Mouse (Mus musculus): ENCODE measurements around the gene 1700067K01Rik. TPM values are rescaled to one million over a fixed set of nuclear protein-coding genes. Genes with fewer than 3 reads are reported as not detected.

1700067K01Rik gene
- polyA plus RNA-seq, 1 experiment from 2014 or later: 1.4 TPM

DNA sequence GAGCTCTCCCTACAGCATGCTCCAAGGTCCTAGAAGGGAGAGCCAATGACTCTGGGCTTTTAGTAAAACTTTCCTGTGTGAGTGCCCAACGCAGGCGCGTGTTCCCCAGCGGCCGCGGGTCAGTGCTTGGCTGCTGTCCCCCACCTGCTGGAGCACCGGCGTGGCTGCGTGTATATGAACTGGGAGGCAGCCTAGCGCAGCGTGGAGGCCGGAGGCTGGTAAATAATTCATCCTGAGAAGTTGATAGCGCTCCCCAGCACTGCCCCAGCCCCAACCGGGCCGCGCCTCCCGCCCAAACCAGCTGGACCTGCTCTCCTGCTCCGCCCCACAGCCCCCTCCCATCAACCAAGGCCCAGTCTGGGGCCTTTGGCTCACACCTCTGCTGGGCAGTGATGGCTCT, 19.8 kb downstream of the 1700067K01Rik start, which contains the start of gene Palm3:
TSS of gene Palm3 (plus strand) at position 376 of the 400 bp plus-strand sequence.
- Histone ChIP-seq H3K27me3 (peaks cover 8% of the 10 kb centered on the region), H3K4me3 (no peak within 1 kb of the TSS), H3K9ac (replicated peaks) (no peak within 1 kb of the TSS), H3K36me3 (no peaks in the 10 kb centered on the region), H3K4me1 (peaks cover 5% of the 10 kb centered on the region), H3K4me2 (replicated peaks) (no peak within 1 kb of the TSS), H3K9me3 (no peaks in the 10 kb centered on the region), H3K27ac (replicated peaks) (no peak within 1 kb of the TSS)
- WGBS: 11% methylated on average over 18 of the region's 18 CpGs
- no peak for ATAC-seq (replicated peaks)

DNA sequence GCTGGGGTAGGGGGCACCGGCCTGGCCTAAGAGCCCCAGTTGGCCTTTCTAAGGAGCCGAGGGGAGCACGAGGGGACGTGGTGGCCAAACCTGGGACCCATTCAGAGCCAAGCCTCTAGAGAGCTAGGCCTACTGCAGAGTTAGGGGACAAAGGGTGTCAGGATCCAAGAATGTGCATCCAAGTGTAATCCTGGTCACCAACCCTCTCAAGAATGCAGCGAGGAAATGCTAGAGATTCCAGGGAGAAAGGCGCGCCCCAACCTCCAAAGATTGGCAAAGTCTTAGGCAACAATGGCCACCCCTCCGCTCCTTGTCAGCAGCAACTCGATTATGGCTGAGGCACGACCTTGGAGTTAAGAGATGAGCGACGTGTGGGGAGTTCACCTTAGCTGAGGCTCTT, 20.3 kb downstream of the 1700067K01Rik start:
- Histone ChIP-seq H3K9ac (replicated peaks) (no peak overlapping the region), H3K27me3 (peaks cover 13% of the 10 kb centered on the region), H3K4me1 (peaks cover 9% of the 10 kb centered on the region), H3K27ac (replicated peaks) (no peak overlapping the region), H3K9me3 (no peaks in the 10 kb centered on the region), H3K36me3 (no peaks in the 10 kb centered on the region), H3K4me2 (replicated peaks) (no peak overlapping the region), H3K4me3 (no peak overlapping the region)
- 45% methylated on average over 12 of the region's 12 CpGs for WGBS
- no peak for ATAC-seq (replicated peaks)

DNA sequence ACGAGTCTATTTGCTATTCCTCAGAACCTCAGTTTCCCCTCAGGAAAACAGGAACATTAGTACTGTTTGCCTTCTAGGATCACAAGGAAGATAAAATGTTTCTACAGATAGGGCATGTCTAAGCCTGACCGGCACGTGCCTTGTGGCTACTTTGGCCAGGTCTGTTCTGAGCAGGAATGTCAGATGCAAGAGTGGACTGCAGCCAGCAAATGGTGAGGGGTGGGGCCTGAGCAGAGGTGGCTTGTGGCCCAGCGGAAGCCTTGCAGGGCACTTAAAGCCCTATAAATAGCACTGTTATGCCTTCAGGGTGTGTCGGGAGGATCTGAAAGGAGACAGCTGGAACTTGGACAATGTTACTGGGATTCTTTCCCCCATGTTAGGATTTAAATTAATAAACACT, 21.8 kb downstream of the 1700067K01Rik start:
- peaks cover 26% of the 10 kb centered on the region for H3K27me3 ChIP-seq
- H3K4me3 ChIP-seq: no peak overlapping the region
- no peak overlapping the region for H3K27ac ChIP-seq (replicated peaks)
- no peaks in the 10 kb centered on the region for H3K9me3 ChIP-seq
- no peaks in the 10 kb centered on the region for H3K36me3 ChIP-seq
- no peak for ATAC-seq (replicated peaks)
- 68% methylated on average over 5 of the region's 5 CpGs for WGBS
- peaks cover 9% of the 10 kb centered on the region for H3K4me1 ChIP-seq
- no peak overlapping the region for H3K4me2 ChIP-seq (replicated peaks)
- H3K9ac ChIP-seq (replicated peaks): no peak overlapping the region

DNA sequence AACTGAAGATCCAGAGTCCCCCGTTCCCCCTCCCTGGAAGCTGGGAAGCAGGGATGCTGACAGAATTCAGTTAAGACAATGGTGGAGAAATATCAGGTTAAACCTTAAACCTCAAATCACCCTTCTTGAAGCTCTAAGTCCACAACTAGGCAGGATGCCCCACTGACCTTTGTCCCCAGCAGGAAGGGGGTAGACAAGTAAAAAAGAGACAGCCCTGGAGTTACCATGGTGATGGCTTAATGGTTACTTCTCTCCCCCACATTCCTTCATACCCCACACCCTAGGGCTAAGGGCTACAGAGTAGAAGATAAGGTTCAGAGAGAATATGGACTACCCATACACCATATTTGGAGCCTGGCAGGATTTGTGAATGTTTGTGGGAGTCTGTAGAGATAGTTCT, 22.3 kb downstream of the 1700067K01Rik start:
- no peaks in the 10 kb centered on the region for H3K9me3 ChIP-seq
- 78% methylated on average over 1 of the region's 1 CpGs for WGBS
- no peak overlapping the region for H3K4me3 ChIP-seq
- peaks cover 9% of the 10 kb centered on the region for H3K4me1 ChIP-seq
- no peak for ATAC-seq (replicated peaks)
- H3K27me3 ChIP-seq: peaks cover 29% of the 10 kb centered on the region
- H3K27ac ChIP-seq (replicated peaks): no peak overlapping the region
- H3K4me2 ChIP-seq (replicated peaks): no peak overlapping the region
- H3K9ac ChIP-seq (replicated peaks): no peak overlapping the region
- H3K36me3 ChIP-seq: no peaks in the 10 kb centered on the region

DNA sequence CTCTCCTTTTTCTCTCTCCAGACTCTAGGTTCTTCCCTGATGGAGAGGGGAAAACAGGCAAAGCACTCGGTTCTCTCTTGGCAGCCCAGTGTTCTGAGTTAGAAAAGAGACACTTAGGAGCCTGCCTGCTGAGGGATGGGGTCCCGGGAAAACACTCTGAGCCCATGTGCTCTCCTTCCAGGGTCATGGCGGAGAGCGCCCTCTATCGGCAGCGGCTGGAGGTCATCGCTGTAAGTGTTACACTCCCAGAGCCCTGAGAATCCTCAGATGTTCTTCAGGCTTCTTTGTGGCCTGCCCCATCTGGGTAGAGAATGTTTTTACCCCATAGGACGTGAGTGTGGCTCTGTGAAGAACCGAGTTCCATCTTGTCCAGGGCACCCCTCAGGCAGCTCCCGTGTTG, 22.9 kb downstream of the 1700067K01Rik start:
- no peak overlapping the region for H3K9ac ChIP-seq (replicated peaks)
- WGBS: 10% methylated on average over 10 of the region's 10 CpGs
- ATAC-seq (replicated peaks): no peak
- no peak overlapping the region for H3K27ac ChIP-seq (replicated peaks)
- H3K9me3 ChIP-seq: no peaks in the 10 kb centered on the region
- H3K4me1 ChIP-seq: peaks cover 9% of the 10 kb centered on the region
- H3K4me2 ChIP-seq (replicated peaks): no peak overlapping the region
- H3K36me3 ChIP-seq: no peaks in the 10 kb centered on the region
- H3K4me3 ChIP-seq: no peak overlapping the region
- peaks cover 29% of the 10 kb centered on the region for H3K27me3 ChIP-seq

DNA sequence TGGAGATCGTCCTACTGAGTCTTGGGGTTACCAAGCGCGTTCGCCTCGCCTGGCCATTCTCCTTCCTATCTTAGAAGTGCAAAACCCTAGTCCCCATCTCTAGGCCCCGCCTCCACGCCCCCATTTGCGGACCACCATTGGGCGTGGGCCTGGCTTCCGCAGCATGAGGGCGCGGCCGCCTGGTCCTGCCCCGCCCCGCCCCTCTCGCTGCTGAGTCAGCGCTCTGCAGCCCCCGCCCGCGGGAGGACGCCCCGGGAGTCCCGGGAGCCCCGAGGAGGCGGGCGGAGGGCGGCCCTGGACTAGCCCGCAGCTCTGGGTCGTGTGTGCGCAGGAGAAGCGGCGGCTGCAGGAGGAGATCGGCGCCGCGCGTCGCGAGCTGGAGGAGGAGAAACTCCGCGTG, 24.6 kb downstream of the 1700067K01Rik start:
- ATAC-seq (replicated peaks): peak; percentile 81
- peak overlapping the region; percentile 49 for H3K4me3 ChIP-seq
- H3K4me2 ChIP-seq (replicated peaks): peak overlapping the region; percentile 82
- under 1% methylated on average over 41 of the region's 41 CpGs for WGBS
- peaks cover 9% of the 10 kb centered on the region for H3K4me1 ChIP-seq
- no peaks in the 10 kb centered on the region for H3K36me3 ChIP-seq
- no peak overlapping the region for H3K27ac ChIP-seq (replicated peaks)
- H3K9me3 ChIP-seq: no peaks in the 10 kb centered on the region
- peaks cover 26% of the 10 kb centered on the region for H3K27me3 ChIP-seq
- H3K9ac ChIP-seq (replicated peaks): peak overlapping the region; percentile 51

DNA sequence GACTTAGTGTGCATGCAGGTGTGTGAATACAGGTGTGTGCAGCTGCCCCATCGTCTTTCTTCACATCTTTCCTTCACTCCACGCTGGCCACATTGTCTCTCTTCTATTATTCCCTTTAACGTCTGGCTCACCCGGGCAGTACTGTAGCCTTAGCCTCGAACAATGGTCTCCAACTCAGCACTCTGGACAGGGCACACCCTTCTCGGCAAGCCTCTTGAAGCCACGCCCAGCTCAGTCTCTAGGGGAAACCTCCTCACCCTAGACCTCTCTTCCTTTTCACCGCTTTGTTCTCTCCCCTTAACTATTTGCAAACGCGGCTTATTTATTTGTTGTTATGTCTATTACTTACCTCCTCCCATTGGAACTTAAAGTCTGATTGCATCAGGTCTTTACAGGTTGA, 26.1 kb downstream of the 1700067K01Rik start:
- no peak for ATAC-seq (replicated peaks)
- H3K27me3 ChIP-seq: peaks cover 26% of the 10 kb centered on the region
- 9% methylated on average over 10 of the region's 10 CpGs for WGBS

DNA sequence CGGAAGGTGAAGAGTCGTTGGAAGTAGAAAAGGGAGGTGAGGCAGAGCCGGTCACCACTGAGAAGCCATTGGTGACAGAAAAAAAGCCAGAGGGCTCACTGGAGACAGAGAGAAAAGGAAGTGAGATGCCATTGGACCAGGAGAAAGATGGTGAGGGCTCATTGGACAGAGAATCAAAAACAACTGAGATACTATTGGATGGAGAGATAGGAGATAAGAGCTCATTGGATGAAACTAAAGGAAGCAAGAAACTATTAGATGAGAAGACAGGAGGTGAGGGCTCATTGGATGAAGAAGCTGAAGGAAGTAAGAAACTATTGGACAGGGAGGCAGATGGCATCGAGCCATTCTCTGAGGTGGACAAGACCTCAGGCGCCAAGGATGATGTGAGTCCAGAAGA, 28.0 kb downstream of the 1700067K01Rik start:
- Histone ChIP-seq H3K4me1 (peaks cover 9% of the 10 kb centered on the region), H3K27ac (replicated peaks) (no peak overlapping the region), H3K9ac (replicated peaks) (no peak overlapping the region), H3K9me3 (no peaks in the 10 kb centered on the region), H3K27me3 (peaks cover 26% of the 10 kb centered on the region), H3K4me3 (no peak overlapping the region), H3K36me3 (no peaks in the 10 kb centered on the region), H3K4me2 (replicated peaks) (no peak overlapping the region)
- ATAC-seq (replicated peaks): no peak
- 92% methylated on average over 5 of the region's 5 CpGs for WGBS

More for the DNA sequence above, 26.1 kb downstream of the 1700067K01Rik start:
- peaks cover 9% of the 10 kb centered on the region for H3K4me1 ChIP-seq
- H3K27ac ChIP-seq (replicated peaks): no peak overlapping the region
- H3K9me3 ChIP-seq: no peaks in the 10 kb centered on the region
- no peak overlapping the region for H3K4me2 ChIP-seq (replicated peaks)
- H3K4me3 ChIP-seq: no peak overlapping the region
- no peak overlapping the region for H3K9ac ChIP-seq (replicated peaks)
- H3K36me3 ChIP-seq: no peaks in the 10 kb centered on the region

DNA sequence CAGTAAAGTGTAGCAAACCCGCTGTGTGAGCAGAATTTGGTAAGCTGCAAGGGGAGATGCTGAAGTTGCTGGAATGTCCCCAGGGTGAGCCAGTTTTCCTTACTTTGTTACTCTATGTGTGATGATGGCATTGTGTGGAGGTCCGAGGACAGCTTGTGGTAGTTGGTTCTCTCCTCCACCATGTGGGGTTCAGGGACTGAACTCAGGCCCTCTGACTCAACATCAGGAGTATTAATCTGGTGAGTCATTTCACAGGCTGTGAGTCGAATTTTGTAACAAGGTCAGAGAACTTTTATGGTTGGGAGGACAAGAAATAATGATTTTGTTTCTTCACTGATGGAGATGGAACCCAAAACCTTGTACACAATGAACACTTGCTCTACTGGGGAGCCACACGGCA, 31.5 kb downstream of the 1700067K01Rik start:
- no peak overlapping the region for H3K4me3 ChIP-seq
- peaks cover 11% of the 10 kb centered on the region for H3K27me3 ChIP-seq
- no peak for ATAC-seq (replicated peaks)
- 82% methylated on average over 4 of the region's 4 CpGs for WGBS
- no peaks in the 10 kb centered on the region for H3K36me3 ChIP-seq
- H3K9ac ChIP-seq (replicated peaks): no peak overlapping the region
- H3K9me3 ChIP-seq: no peaks in the 10 kb centered on the region
- H3K4me2 ChIP-seq (replicated peaks): no peak overlapping the region
- no peak overlapping the region for H3K27ac ChIP-seq (replicated peaks)
- H3K4me1 ChIP-seq: no peaks in the 10 kb centered on the region

DNA sequence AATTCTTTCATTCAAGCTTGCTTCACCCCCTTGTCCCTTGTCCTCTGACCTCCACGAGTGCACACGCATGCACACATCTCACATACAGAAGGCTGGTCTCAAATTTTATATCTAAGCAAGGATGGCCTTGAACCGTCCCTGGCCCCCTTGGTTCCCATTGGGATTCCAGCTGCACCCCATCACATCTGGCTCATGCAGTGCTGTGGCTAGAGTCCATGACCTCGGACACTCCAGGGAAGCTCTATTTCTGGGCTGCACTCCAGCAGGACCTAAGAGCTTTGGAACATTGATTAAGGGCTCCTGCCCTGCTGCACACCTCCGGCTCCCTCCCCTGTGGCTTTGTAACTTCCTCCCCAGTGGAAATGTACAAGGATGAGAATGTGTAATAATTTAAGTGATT, 36.7 kb downstream of the 1700067K01Rik start:
- Histone ChIP-seq H3K4me1 (peaks cover 14% of the 10 kb centered on the region), H3K9ac (replicated peaks) (no peak overlapping the region), H3K36me3 (no peaks in the 10 kb centered on the region), H3K27me3 (peaks cover 37% of the 10 kb centered on the region), H3K9me3 (no peaks in the 10 kb centered on the region), H3K4me3 (no peak overlapping the region), H3K4me2 (replicated peaks) (no peak overlapping the region), H3K27ac (replicated peaks) (no peak overlapping the region)
- 78% methylated on average over 5 of the region's 5 CpGs for whole genome bisulfite sequencing
- no peak for ATAC-seq (replicated peaks)

DNA sequence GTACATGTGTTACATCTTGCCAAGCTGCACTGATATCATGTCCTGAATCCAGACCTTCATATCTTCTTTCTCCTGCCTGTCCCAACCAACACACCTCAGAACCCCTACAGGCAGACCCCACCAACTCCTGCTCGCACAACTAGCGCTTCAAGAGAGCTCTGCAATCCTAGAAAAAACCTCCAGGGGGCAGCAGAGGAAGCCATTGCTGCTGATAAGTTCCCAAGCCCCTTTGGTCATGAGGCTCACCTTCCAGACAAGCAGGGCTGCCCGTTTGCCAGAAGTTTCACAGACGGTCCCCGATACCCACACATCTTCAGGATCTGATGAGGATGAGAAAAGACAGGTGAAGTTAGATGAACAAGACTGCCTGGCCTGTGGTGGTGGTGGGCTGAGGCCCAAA, 37.7 kb downstream of the 1700067K01Rik start:
- no peaks in the 10 kb centered on the region for H3K9me3 ChIP-seq
- peaks cover 48% of the 10 kb centered on the region for H3K27me3 ChIP-seq
- no peaks in the 10 kb centered on the region for H3K36me3 ChIP-seq
- H3K9ac ChIP-seq (replicated peaks): no peak overlapping the region
- no peak overlapping the region for H3K27ac ChIP-seq (replicated peaks)
- no peak overlapping the region for H3K4me3 ChIP-seq
- H3K4me1 ChIP-seq: peaks cover 14% of the 10 kb centered on the region
- no peak overlapping the region for H3K4me2 ChIP-seq (replicated peaks)
- WGBS: 9% methylated on average over 5 of the region's 5 CpGs
- ATAC-seq (replicated peaks): 0 out of 2 replicates have a peak, but pooled peaks have one; percentile 29

DNA sequence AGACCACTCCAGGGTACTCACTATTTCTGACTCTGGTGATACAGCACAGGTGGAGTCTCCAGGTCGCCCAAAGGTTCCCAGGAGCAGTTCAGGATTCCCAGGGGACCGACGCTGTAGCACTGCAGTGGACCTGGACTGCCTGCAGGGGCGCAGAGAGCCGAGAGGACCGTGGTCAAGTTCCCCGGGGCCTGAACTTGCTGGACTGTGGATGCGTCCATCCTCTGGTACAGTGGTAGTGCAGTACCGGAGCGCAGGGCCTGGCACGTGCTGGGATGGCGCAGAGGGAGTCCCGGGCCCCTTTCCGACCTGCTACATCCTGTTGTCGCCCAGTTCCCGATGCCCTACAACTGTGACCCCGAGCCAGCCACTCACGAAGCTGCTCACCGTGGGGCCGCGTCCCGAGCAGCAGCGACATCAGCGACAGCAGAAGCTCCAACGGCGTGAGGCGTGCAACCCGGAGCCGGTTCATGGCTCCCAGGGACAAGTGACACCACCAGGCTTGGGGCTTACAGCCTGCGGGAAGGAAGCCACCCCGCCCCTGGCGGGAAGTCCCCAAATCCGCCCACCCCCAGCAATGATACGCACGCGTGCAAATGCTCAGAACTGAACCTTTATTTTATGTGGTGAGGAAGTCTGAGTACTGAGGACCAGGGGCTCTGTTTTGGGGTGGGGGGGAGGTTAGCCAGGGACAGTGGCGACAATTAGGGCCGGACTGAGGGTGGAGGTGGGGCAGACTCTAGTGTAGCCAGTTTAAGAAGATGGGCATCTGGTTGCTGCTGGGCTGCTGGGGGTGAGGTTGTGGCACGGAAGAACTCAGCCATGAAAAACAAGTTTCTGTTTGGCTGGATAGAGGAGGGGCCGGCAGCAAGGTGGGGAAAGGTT, 41.0 kb downstream of the 1700067K01Rik start, which contains the start of gene Il27ra:
TSS of gene Il27ra (minus strand) at position 524 of the 882 bp plus-strand sequence.
- 0 out of 2 replicates have a peak, but pooled peaks have one; percentile 38 for ATAC-seq (replicated peaks)
- no peaks in the 10 kb centered on the region for H3K36me3 ChIP-seq
- H3K9me3 ChIP-seq: no peaks in the 10 kb centered on the region
- no peak within 1 kb of the TSS for H3K27ac ChIP-seq (replicated peaks)
- H3K4me2 ChIP-seq (replicated peaks): peak within 1 kb of the TSS; percentile 63
- H3K27me3 ChIP-seq: peaks cover 61% of the 10 kb centered on the region
- H3K4me3 ChIP-seq: peak within 1 kb of the TSS; percentile 33
- WGBS: 6% methylated on average over 40 of the region's 40 CpGs
- peak within 1 kb of the TSS; percentile 30; the same call in 1 of the 2 replicates for H3K9ac ChIP-seq (replicated peaks)
- peaks cover 17% of the 10 kb centered on the region for H3K4me1 ChIP-seq

Measured in forebrain, embryonic 15.5 days (tissue).